Mouse (Mus musculus) intestine, postnatal 0 days (tissue): ENCODE measurements around the gene Ccdc6. TPM values are rescaled to one million over a fixed set of nuclear protein-coding genes. Genes with fewer than 3 reads are reported as not detected.

Experiments
- ATAC-seq: fragments of 200-750 bp; cut with Nextera tagmentation; 2 replicates; pipeline ENCODE4 v1.8.0; 2017; ENCODE audit warnings: mild to moderate bottlenecking, moderate TSS enrichment, moderate library complexity
- H3K27ac ChIP-seq: fragments of 300-500 bp; sonication (generic); 2 replicates; pipeline ENCODE4 v1.5.1; 2014; ENCODE audit warnings: mild to moderate bottlenecking, low read depth, low read length, moderate library complexity
- H3K27me3 ChIP-seq: fragments of 300-500 bp; sonication (generic); replicated peaks from 2 replicates; pipeline ENCODE4 v1.6.1; 2014; ENCODE audit warnings: low read length, mixed read lengths; ENCODE audit not compliant: control insufficient read depth, insufficient read depth
- H3K36me3 ChIP-seq: fragments of 300-500 bp; sonication (generic); 2 replicates; pipeline ENCODE4 v1.6.1; 2014; ENCODE audit warnings: mild to moderate bottlenecking, moderate library complexity; ENCODE audit not compliant: control insufficient read depth, insufficient read depth
- H3K4me1 ChIP-seq: fragments of 300-500 bp; sonication (generic); replicated peaks from 2 replicates; pipeline ENCODE4 v1.6.1; 2014; ENCODE audit warnings: antibody characterized with exemption, low read length, mixed read lengths; ENCODE audit not compliant: control insufficient read depth, insufficient read depth
- H3K4me2 ChIP-seq: fragments of 300-500 bp; sonication (generic); replicated peaks from 2 replicates; pipeline ENCODE4 v1.6.1; 2014; ENCODE audit warnings: low read depth, mild to moderate bottlenecking, moderate library complexity
- H3K4me3 ChIP-seq: fragments of 300-500 bp; sonication (generic); 2 replicates; pipeline ENCODE4 v1.5.1; 2014; ENCODE audit warnings: low read depth, low read length
- H3K9ac ChIP-seq: fragments of 300-500 bp; sonication (generic); 2 replicates; pipeline ENCODE4 v1.6.1; 2014; ENCODE audit warnings: mild to moderate bottlenecking, low read depth, low read length
- H3K9me3 ChIP-seq: fragments of 300-500 bp; sonication (generic); 2 replicates; pipeline ENCODE4 v1.6.1; 2016; ENCODE audit warnings: mixed run types; ENCODE audit not compliant: control insufficient read depth
- CTCF ChIP-seq: sonication (generic); IDR thresholded peaks from 2 replicates; pipeline ENCODE4 v1.5.1; 2016; ENCODE audit warnings: low read depth, mild to moderate bottlenecking, control low read depth, antibody characterized with exemption, moderate library complexity
- WGBS: fragments of 180-500 bp; shearing (Covaris S2); extraction: QIAGEN DNeasy Blood & Tissue Kit; methylation state at CpG from one replicate; pipeline ENCODE4 v1.1.7; 2014; 5-methylcytosine and 5-hydroxymethylcytosine counted together
- polyA plus RNA-seq: library from polyadenylated mRNA; unstranded; fragments of >200 nt; fragmentation: Nextera tagmentation; extraction: Ambion mirVana; gene quantifications from 2 replicates; pipeline ENCODE4 v1.2.1, GENCODE M21; 2015

Ccdc6 gene
- 8.7 and 10.0 TPM in 2 replicates for polyA plus RNA-seq

GRCm38 (mm10) chr10:70096366-70097188 lies at the start of gene Ccdc6:
Gene Ccdc6, plus strand, starts transcription at chr10:70097121.
- Histone ChIP-seq H3K9me3 (no peaks in the 10 kb centered on the region), H3K27me3 (no peaks in the 10 kb centered on the region), H3K9ac (peak within 1 kb of the TSS; percentile 82), H3K4me3 (peak within 1 kb of the TSS; percentile 91), H3K27ac (peak within 1 kb of the TSS; percentile 92), H3K4me2 (peak within 1 kb of the TSS; percentile 93), H3K36me3 (no peaks in the 10 kb centered on the region), H3K4me1 (0 out of 2 replicates have a peak, but pooled peaks cover 5% of the 10 kb centered on the region)
- ATAC-seq, result peak; percentile 87
- peak; percentile 78 for TF ChIP-seq CTCF
- WGBS, result 1% methylated on average over 23 of the region's 77 CpGs

GRCm38 (mm10) chr10:70049771-70050170 lies 47.1 kb upstream of the Ccdc6 start:
- H3K4me2 ChIP-seq, result no peak overlapping the region
- no peak overlapping the region for H3K4me3 ChIP-seq
- no peaks in the 10 kb centered on the region for H3K4me1 ChIP-seq
- H3K27ac ChIP-seq, result no peak overlapping the region
- no peak overlapping the region for H3K9ac ChIP-seq
- H3K27me3 ChIP-seq, result no peaks in the 10 kb centered on the region
- no peaks in the 10 kb centered on the region for H3K9me3 ChIP-seq
- TF ChIP-seq CTCF, result no peak
- no peaks in the 10 kb centered on the region for H3K36me3 ChIP-seq
- no peak for ATAC-seq
- WGBS, result 41% methylated on average over 7 of the region's 7 CpGs

GRCm38 (mm10) chr10:70055291-70055690 lies 41.6 kb upstream of the Ccdc6 start:
- H3K4me3 ChIP-seq, result no peak overlapping the region
- H3K9me3 ChIP-seq, result no peaks in the 10 kb centered on the region
- H3K27me3 ChIP-seq, result no peaks in the 10 kb centered on the region
- H3K9ac ChIP-seq, result no peak overlapping the region
- no peak overlapping the region for H3K4me2 ChIP-seq
- 91% methylated on average over 2 of the region's 2 CpGs for WGBS
- no peaks in the 10 kb centered on the region for H3K36me3 ChIP-seq
- no peak for ATAC-seq
- no peak overlapping the region for H3K27ac ChIP-seq
- TF ChIP-seq CTCF, result no peak
- no peaks in the 10 kb centered on the region for H3K4me1 ChIP-seq

- Histone ChIP-seq H3K4me3 (no peak overlapping the region), H3K36me3 (no peaks in the 10 kb centered on the region), H3K4me2 (no peak overlapping the region), H3K27me3 (no peaks in the 10 kb centered on the region), H3K9me3 (no peaks in the 10 kb centered on the region), H3K27ac (no peak overlapping the region), H3K9ac (no peak overlapping the region), H3K4me1 (no peaks in the 10 kb centered on the region)
- ATAC-seq, result no peak
- no peak for TF ChIP-seq CTCF
- WGBS, result 61% methylated on average over 3 of the region's 3 CpGs
Measured at GRCm38 (mm10) chr10:70057064-70057463, 39.9 kb upstream of the Ccdc6 start.

GRCm38 (mm10) chr10:70060021-70060688 lies 36.8 kb upstream of the Ccdc6 start:
- 55% methylated on average over 19 of the region's 19 CpGs for WGBS
- ATAC-seq, result no peak

GRCm38 (mm10) chr10:70060689-70061081 lies 36.2 kb upstream of the Ccdc6 start:
- no peaks in the 10 kb centered on the region for H3K9me3 ChIP-seq
- no peaks in the 10 kb centered on the region for H3K27me3 ChIP-seq
- peak overlapping the region; percentile 32; the same call in 1 of the 2 replicates for H3K4me2 ChIP-seq
- 0 out of 2 replicates have a peak, but pooled peaks have one; percentile 28 for ATAC-seq
- H3K27ac ChIP-seq, result no peak overlapping the region
- no peak overlapping the region for H3K4me3 ChIP-seq
- no peaks in the 10 kb centered on the region for H3K4me1 ChIP-seq
- H3K36me3 ChIP-seq, result no peaks in the 10 kb centered on the region
- no peak overlapping the region for H3K9ac ChIP-seq
- TF ChIP-seq CTCF, result no peak
- 27% methylated on average over 10 of the region's 10 CpGs for WGBS

More at GRCm38 (mm10) chr10:70060021-70060688, 36.8 kb upstream of the Ccdc6 start:
- no peaks in the 10 kb centered on the region for H3K4me1 ChIP-seq
- TF ChIP-seq CTCF, result no peak
- no peaks in the 10 kb centered on the region for H3K27me3 ChIP-seq
- H3K27ac ChIP-seq, result no peak overlapping the region
- H3K9me3 ChIP-seq, result no peaks in the 10 kb centered on the region
- H3K36me3 ChIP-seq, result no peaks in the 10 kb centered on the region
- no peak overlapping the region for H3K4me3 ChIP-seq
- H3K9ac ChIP-seq, result no peak overlapping the region
- H3K4me2 ChIP-seq, result no peak overlapping the region
